Mouse (Mus musculus): ENCODE data around the gene Adgrg5. TPM values are rescaled to one million over a fixed set of nuclear protein-coding genes. Genes with fewer than 3 reads are reported as not detected.
A peak's percentile ranks its signal among the peaks of the same experiment; 100 is the strongest.

Adgrg5 gene
- total RNA-seq, 4 experiments from 2014 or later = 0.73 to 0.85 TPM; not detected in 2

GRCm38 (mm10) chr8:94966578-94966977 is 43.1 kb downstream of the Adgrg5 start:
- no peak for DNase-seq (ENCODE audit: low spot score in 2 of 2)

- DNase-seq (ENCODE audit: low spot score in 2 of 2) = no peak
These were observed 43.6 kb downstream of the Adgrg5 start for GRCm38 (mm10) chr8:94967071-94967470.

GRCm38 (mm10) chr8:94967554-94967953 is 44.1 kb downstream of the Adgrg5 start:
- DNase-seq (ENCODE audit: low spot score in 2 of 2) = no peak

GRCm38 (mm10) chr8:94973270-94973669 is 49.8 kb downstream of the Adgrg5 start:
- DNase-seq (ENCODE audit: low spot score in 2 of 2) = no peak

- DNase-seq (ENCODE audit: low spot score in 2 of 2) = no peak
These were observed 50.3 kb downstream of the Adgrg5 start for GRCm38 (mm10) chr8:94973786-94974185.

GRCm38 (mm10) chr8:94974467-94975165 is 51.1 kb downstream of the Adgrg5 start, which contains the start of gene Adgrg1:
Gene Adgrg1, plus strand, starts transcription at chr8:94974751.
- no peak for DNase-seq (ENCODE audit: low spot score in 2 of 2)

GRCm38 (mm10) chr8:94976651-94977417 is 53.3 kb downstream of the Adgrg5 start:
- DNase-seq (ENCODE audit: low spot score in 2 of 2) = no peak

GRCm38 (mm10) chr8:94978131-94978530 is 54.6 kb downstream of the Adgrg5 start:
- no peak for DNase-seq (ENCODE audit: low spot score in 2 of 2)

- DNase-seq (ENCODE audit: low spot score in 2 of 2) = no peak
These were observed 55.3 kb downstream of the Adgrg5 start for GRCm38 (mm10) chr8:94978593-94979319.

GRCm38 (mm10) chr8:94980176-94980575 is 56.7 kb downstream of the Adgrg5 start:
- no peak for DNase-seq (ENCODE audit: low spot score in 2 of 2)

- DNase-seq (ENCODE audit: low spot score in 2 of 2) = no peak
These were observed 57.5 kb downstream of the Adgrg5 start for GRCm38 (mm10) chr8:94980976-94981375.

GRCm38 (mm10) chr8:94981848-94982247 is 58.4 kb downstream of the Adgrg5 start:
- no peak for DNase-seq (ENCODE audit: low spot score in 2 of 2)

GRCm38 (mm10) chr8:94983146-94983545 is 59.7 kb downstream of the Adgrg5 start:
- DNase-seq (ENCODE audit: low spot score in 2 of 2) = no peak

GRCm38 (mm10) chr8:94983881-94984516 is 60.5 kb downstream of the Adgrg5 start:
- peak in 1 of 2 experiments; percentile 60 for DNase-seq (ENCODE audit: low spot score in 2 of 2)

- no peak for DNase-seq (ENCODE audit: low spot score in 2 of 2)
These were observed 61.5 kb downstream of the Adgrg5 start for GRCm38 (mm10) chr8:94985023-94985422.

- peak; percentile 62 to 63 for DNase-seq (ENCODE audit: low spot score in 2 of 2)
These were observed 63.2 kb downstream of the Adgrg5 start for GRCm38 (mm10) chr8:94986676-94987075.

- no peak for DNase-seq (ENCODE audit: low spot score in 2 of 2)
These were observed 64.1 kb downstream of the Adgrg5 start for GRCm38 (mm10) chr8:94987553-94987952.

- no peak for DNase-seq (ENCODE audit: low spot score in 2 of 2)
These were observed 65.1 kb downstream of the Adgrg5 start for GRCm38 (mm10) chr8:94988619-94989018.

GRCm38 (mm10) chr8:94989711-94990110 is 66.2 kb downstream of the Adgrg5 start:
- DNase-seq (ENCODE audit: low spot score in 2 of 2) = no peak

- DNase-seq (ENCODE audit: low spot score in 2 of 2) = no peak
These were observed 67.3 kb downstream of the Adgrg5 start for GRCm38 (mm10) chr8:94990598-94991453.

All from layer of hippocampus, adult 8-10 months (tissue).